Mouse (Mus musculus) thymus, postnatal 4 days (tissue): ENCODE results near the gene Cul5.

Experiments used
- DNase-seq: peaks from one replicate; pipeline ENCODE4 v3.0.0; 2021

Gene Cul5

GRCm38 (mm10) chr9:53669680-53670219 is at the start of gene Cul5:
Gene Cul5, minus strand, starts transcription at chr9:53670014.
- DNase-seq: peak; percentile 76

GRCm38 (mm10) chr9:53705992-53706696 is 36.3 kb upstream of the Cul5 start, which contains the start of gene Rab39:
Gene Rab39, minus strand, starts transcription at chr9:53706232.
- peak; percentile 93 for DNase-seq

GRCm38 (mm10) chr9:53705491-53705991 is 35.7 kb upstream of the Cul5 start:
- peak; percentile 69 for DNase-seq

GRCm38 (mm10) chr9:53702991-53703390 is 33.2 kb upstream of the Cul5 start:
- no peak for DNase-seq

- DNase-seq: no peak
Observed at GRCm38 (mm10) chr9:53700496-53700895, 30.7 kb upstream of the Cul5 start.

GRCm38 (mm10) chr9:53695846-53696245 is 26.0 kb upstream of the Cul5 start:
- DNase-seq: no peak

- DNase-seq: no peak
Observed at GRCm38 (mm10) chr9:53693718-53694117, 23.9 kb upstream of the Cul5 start.

- no peak for DNase-seq
Observed at GRCm38 (mm10) chr9:53691745-53692670, 22.2 kb upstream of the Cul5 start.

- no peak for DNase-seq
Observed at GRCm38 (mm10) chr9:53680851-53681250, 11.0 kb upstream of the Cul5 start.

- no peak for DNase-seq
Observed at GRCm38 (mm10) chr9:53676921-53677320, 7.1 kb upstream of the Cul5 start.

GRCm38 (mm10) chr9:53673571-53673970 is 3.8 kb upstream of the Cul5 start:
- peak; percentile 89 for DNase-seq

- peak; percentile 98 for DNase-seq
Observed at GRCm38 (mm10) chr9:53667020-53667669, 2.7 kb downstream of the Cul5 start.

GRCm38 (mm10) chr9:53666665-53667019 is 3.2 kb downstream of the Cul5 start:
- DNase-seq: no peak

GRCm38 (mm10) chr9:53665428-53665827 is 4.4 kb downstream of the Cul5 start:
- DNase-seq: no peak

GRCm38 (mm10) chr9:53664819-53665218 is 5.0 kb downstream of the Cul5 start:
- no peak for DNase-seq

- no peak for DNase-seq
Observed at GRCm38 (mm10) chr9:53634796-53635195, 35.0 kb downstream of the Cul5 start.

GRCm38 (mm10) chr9:53615246-53615645 is 54.6 kb downstream of the Cul5 start:
- no peak for DNase-seq

GRCm38 (mm10) chr9:53614286-53614685 is 55.5 kb downstream of the Cul5 start:
- DNase-seq: no peak

GRCm38 (mm10) chr9:53609968-53610781 is 59.6 kb downstream of the Cul5 start, which contains the start of gene Acat1:
Gene Acat1, minus strand, starts transcription at chr9:53610382.
- DNase-seq: peak; percentile 92

GRCm38 (mm10) chr9:53609306-53609967 is 60.4 kb downstream of the Cul5 start:
- DNase-seq: no peak

GRCm38 (mm10) chr9:53607816-53608215 is 62.0 kb downstream of the Cul5 start:
- DNase-seq: no peak
